Mouse (Mus musculus) thymus, postnatal 14 days (tissue): ENCODE data around the gene Gm35134.
"Not testable (repeated sequence)": the region's sequence is repeated elsewhere in the genome, so short reads cannot be mapped to it uniquely, and the experiment has no call there.

ENCODE experiments used
- DNase-seq: peaks from one replicate; pipeline ENCODE4 v3.0.0; 2021

Gene Gm35134

GRCm38 (mm10) chrY:19112707-19113106, at the start of gene Gm35134:
Gene Gm35134 (plus strand): TSS chrY:19113007.
- DNase-seq, result not testable (repeated sequence)
